Mouse (Mus musculus): ENCODE data around the gene Gm12117. TPM values are rescaled to one million over a fixed set of nuclear protein-coding genes. Genes with fewer than 3 reads are reported as not detected.

Gene Gm12117
- total RNA-seq (2022): 1 to 10 TPM in 1 of 4 experiments, under 1 TPM in 1, not detected in 2; 0.76 to 1.3 TPM

GRCm38 (mm10) chr11:33276637-33277036, at the start of gene Gm12117:
TSS of gene Gm12117 (minus strand) at chr11:33276737.
- no peak for DNase-seq (ENCODE audit: low spot score in 2 of 2)

- DNase-seq (ENCODE audit: low spot score in 2 of 2): no peak
Observed at GRCm38 (mm10) chr11:33319006-33319611, 42.6 kb upstream of the Gm12117 start.

- DNase-seq (ENCODE audit: low spot score in 2 of 2): no peak
Observed at GRCm38 (mm10) chr11:33309566-33309965, 33.0 kb upstream of the Gm12117 start.

- DNase-seq (ENCODE audit: low spot score in 2 of 2): no peak
Observed at GRCm38 (mm10) chr11:33300859-33301258, 24.3 kb upstream of the Gm12117 start.

GRCm38 (mm10) chr11:33299371-33299770, 22.8 kb upstream of the Gm12117 start:
- DNase-seq (ENCODE audit: low spot score in 2 of 2): no peak

- DNase-seq (ENCODE audit: low spot score in 2 of 2): no peak
Observed at GRCm38 (mm10) chr11:33297121-33297520, 20.6 kb upstream of the Gm12117 start.

- no peak for DNase-seq (ENCODE audit: low spot score in 2 of 2)
Observed at GRCm38 (mm10) chr11:33295422-33295821, 18.9 kb upstream of the Gm12117 start.

- no peak for DNase-seq (ENCODE audit: low spot score in 2 of 2)
Observed at GRCm38 (mm10) chr11:33294063-33294462, 17.5 kb upstream of the Gm12117 start.

GRCm38 (mm10) chr11:33278571-33278970, 2.0 kb upstream of the Gm12117 start:
- no peak for DNase-seq (ENCODE audit: low spot score in 2 of 2)

- no peak for DNase-seq (ENCODE audit: low spot score in 2 of 2)
Observed at GRCm38 (mm10) chr11:33274816-33275215, 1.7 kb downstream of the Gm12117 start.

GRCm38 (mm10) chr11:33274294-33274693, 2.2 kb downstream of the Gm12117 start:
- no peak for DNase-seq (ENCODE audit: low spot score in 2 of 2)

GRCm38 (mm10) chr11:33240295-33240694, 36.2 kb downstream of the Gm12117 start:
- no peak for DNase-seq (ENCODE audit: low spot score in 2 of 2)

- DNase-seq (ENCODE audit: low spot score in 2 of 2): no peak
Observed at GRCm38 (mm10) chr11:33234134-33234533, 42.4 kb downstream of the Gm12117 start.

GRCm38 (mm10) chr11:33232056-33232455, 44.5 kb downstream of the Gm12117 start:
- DNase-seq (ENCODE audit: low spot score in 2 of 2): no peak

- DNase-seq (ENCODE audit: low spot score in 2 of 2): no peak
Observed at GRCm38 (mm10) chr11:33228186-33228585, 48.4 kb downstream of the Gm12117 start.

- no peak for DNase-seq (ENCODE audit: low spot score in 2 of 2)
Observed at GRCm38 (mm10) chr11:33226516-33226915, 50.0 kb downstream of the Gm12117 start.

Other genes with a start within 250 kb of the Gm12117 start
- gene Fgf18, start 129.3 kb downstream of the Gm12117 start, total RNA-seq (2022): 1 to 10 TPM; 2.2 to 3.9 (median 3.0) TPM
- 100 to 1,000 TPM; 184 to 202 (median 195) TPM for gene Npm1, start 113.5 kb downstream of the Gm12117 start, total RNA-seq (2022)
- gene Tlx3, start 73.1 kb downstream of the Gm12117 start, total RNA-seq (2022): not detected
- gene Ranbp17, start 237.0 kb upstream of the Gm12117 start, total RNA-seq (2022): 1 to 10 TPM; 7.0 to 9.7 (median 9.3) TPM

Data from left cerebral cortex, adult 8-10 months (tissue).